Mouse (Mus musculus): ENCODE measurements around the gene Strn3. TPM values are rescaled to one million over a fixed set of nuclear protein-coding genes. Genes with fewer than 3 reads are reported as not detected.
A peak's percentile ranks its signal among the peaks of the same experiment; 100 is the strongest.
"Not testable (repeated sequence)": the region's sequence is repeated elsewhere in the genome, so short reads cannot be mapped to it uniquely, and the experiment has no call there.

The Strn3 gene
- total RNA-seq, 2 experiments from 2014 or later, result 36.5 to 47.9 TPM

GRCm38 (mm10) chr12:51621161-51621560 is 70.5 kb downstream of the Strn3 start:
- no peak for ATAC-seq (replicated peaks; ENCODE audit: poor library complexity)

- no peak for ATAC-seq (replicated peaks; ENCODE audit: poor library complexity)
Observed at GRCm38 (mm10) chr12:51620572-51620971, 71.1 kb downstream of the Strn3 start.

GRCm38 (mm10) chr12:51612361-51612760 is 79.3 kb downstream of the Strn3 start:
- no peak for ATAC-seq (replicated peaks; ENCODE audit: poor library complexity)

- ATAC-seq (replicated peaks; ENCODE audit: poor library complexity), result no peak
Observed at GRCm38 (mm10) chr12:51606138-51606537, 85.6 kb downstream of the Strn3 start.

DNA sequence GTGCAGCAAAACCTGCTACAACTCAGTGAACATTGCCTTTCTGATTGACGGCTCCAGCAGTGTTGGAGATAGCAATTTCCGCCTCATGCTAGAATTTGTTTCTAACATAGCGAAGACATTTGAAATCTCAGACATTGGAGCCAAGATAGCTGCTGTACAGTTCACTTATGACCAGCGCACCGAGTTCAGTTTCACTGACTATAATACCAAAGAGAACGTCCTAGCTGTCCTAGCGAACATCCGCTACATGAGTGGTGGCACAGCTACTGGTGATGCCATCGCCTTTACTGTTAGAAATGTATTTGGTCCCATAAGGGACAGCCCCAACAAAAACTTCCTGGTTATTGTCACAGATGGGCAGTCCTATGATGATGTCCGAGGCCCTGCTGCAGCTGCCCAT is 88.4 kb downstream of the Strn3 start:
- no peak for ATAC-seq (replicated peaks; ENCODE audit: poor library complexity)

DNA sequence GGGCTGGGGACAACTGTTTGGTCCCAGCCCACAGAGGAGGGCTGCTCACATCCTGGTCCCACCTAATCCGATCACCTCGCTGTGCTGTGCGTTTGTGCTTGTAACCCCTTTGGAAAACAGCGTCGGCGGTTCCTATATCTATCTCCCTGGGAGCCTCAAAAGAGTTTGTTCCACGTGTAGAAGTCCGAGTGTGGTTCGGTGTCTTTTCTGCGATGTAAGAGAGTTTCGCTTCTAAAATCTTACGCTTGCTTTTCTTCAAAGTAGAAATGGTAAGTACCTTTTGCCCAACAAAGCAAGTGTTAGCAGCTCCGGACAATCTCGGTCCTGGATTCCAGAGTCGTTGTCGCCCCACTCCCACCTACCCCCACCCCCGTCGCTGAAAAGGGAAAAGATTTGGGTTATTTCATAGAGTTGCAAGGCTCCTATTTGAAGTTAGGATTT is 97.6 kb downstream of the Strn3 start:
- ATAC-seq (replicated peaks; ENCODE audit: poor library complexity), result no peak; the same call in 1 of the 2 replicates

DNA sequence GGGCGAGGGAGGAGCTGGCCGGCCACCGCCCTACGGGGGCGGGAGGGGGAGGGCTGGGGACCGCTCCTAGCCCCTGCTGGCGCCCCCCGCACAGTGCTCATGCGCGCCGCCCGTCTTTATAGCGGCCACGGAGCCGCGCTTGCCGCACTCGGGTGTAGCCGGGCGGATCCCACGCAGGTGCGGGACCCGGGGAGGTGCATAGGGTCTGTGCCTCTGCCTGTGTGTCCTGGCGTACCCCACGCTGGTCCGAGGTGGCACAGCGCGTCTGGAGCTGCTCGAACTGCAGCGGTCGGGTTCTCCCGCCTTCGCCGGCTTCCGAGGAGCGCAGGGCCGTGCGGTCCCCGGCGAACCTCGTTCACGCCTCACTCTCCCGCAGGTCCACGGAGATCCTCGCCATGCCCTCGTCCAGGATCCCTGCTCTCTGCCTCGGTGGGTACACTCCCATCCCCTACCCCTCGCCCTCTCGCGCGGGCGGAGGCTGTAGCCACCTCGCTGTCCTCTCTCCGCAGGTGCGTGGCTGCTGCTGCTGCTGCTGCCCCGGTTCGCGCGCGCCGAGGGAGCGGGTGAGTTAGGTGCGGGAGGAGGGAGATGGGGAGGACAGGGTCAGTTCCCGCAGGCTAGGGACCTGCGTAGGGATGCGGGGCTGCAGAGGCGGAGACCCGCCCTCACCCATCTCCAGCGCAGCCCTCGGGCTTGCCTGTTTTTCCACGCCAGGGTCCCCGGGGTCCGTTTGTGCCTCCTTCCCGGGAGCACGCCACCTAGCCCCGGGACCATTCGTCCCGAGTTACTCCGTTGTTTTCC is 98.3 kb downstream of the Strn3 start, which contains the start of gene Coch:
Gene Coch (plus strand): TSS at position 113 of the 801 bp plus-strand sequence.
- peak; percentile 37 for ATAC-seq (replicated peaks; ENCODE audit: poor library complexity)

GRCm38 (mm10) chr12:51592888-51593228 is 98.8 kb downstream of the Strn3 start:
- peak; percentile 17; the same call in 1 of the 2 replicates for ATAC-seq (replicated peaks; ENCODE audit: poor library complexity)

GRCm38 (mm10) chr12:51591921-51592320 is 99.8 kb downstream of the Strn3 start:
- ATAC-seq (replicated peaks; ENCODE audit: poor library complexity), result no peak

DNA sequence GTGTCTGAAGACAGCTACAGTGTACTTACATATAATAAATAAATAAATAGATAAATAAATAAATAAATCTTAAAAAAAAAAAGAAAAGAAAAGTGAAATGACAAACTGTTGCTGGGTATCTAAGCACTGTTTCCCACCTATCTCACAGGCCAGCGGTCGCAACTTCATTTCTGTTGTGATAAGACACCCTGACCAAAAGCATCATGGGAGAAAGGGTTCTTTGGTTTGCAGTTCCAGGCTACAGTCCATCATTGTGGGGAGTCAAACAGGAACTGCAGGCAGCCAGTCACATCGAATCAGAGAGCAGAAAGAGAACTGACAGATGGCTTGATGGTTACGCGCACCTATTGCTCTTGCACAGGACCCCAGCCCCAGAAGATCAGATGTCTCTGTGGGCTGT is 102.4 kb downstream of the Strn3 start:
- no peak for ATAC-seq (replicated peaks; ENCODE audit: poor library complexity)

DNA sequence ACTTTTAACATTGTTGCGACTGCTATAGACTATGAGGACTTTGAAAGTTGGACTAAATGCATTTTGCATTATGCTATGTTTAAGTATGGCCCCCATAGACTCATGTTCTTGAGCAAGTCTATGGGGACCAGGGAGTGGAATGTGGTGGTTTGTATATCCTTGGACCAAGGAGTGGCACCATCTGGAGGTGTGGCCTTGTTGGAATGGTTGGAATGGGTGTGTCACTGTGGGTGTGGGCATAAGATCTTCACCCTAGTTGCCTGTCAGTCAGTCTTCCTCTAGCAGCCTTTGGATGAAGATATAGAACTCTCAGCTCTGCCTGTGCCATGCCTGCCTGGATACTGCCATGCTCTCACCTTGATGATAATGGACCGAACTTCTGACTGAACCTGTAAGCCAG is 113.9 kb downstream of the Strn3 start:
- ATAC-seq (replicated peaks; ENCODE audit: poor library complexity), result not testable (repeated sequence)

DNA sequence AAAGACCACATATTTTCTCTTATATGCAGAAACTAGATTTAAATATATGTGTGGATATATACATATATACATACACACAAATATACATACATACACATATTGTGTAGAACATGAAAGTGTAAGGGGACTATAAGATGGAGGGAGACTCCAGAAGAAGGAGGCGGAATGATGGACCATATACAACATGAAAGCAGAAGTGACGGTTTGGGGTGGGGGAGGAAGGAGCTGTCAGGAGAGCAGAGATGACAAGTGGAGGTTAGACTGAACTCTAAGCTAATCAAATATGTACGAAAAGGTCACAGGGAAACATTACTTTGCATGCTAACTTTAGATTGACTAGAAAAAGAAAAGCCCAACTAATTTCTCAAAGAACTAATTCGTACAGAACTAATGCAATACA is 119.0 kb downstream of the Strn3 start:
- no peak for ATAC-seq (replicated peaks; ENCODE audit: poor library complexity)

GRCm38 (mm10) chr12:51569944-51570343 is 121.8 kb downstream of the Strn3 start:
- ATAC-seq (replicated peaks; ENCODE audit: poor library complexity), result no peak

GRCm38 (mm10) chr12:51569472-51569871 is 122.2 kb downstream of the Strn3 start:
- ATAC-seq (replicated peaks; ENCODE audit: poor library complexity), result no peak

DNA sequence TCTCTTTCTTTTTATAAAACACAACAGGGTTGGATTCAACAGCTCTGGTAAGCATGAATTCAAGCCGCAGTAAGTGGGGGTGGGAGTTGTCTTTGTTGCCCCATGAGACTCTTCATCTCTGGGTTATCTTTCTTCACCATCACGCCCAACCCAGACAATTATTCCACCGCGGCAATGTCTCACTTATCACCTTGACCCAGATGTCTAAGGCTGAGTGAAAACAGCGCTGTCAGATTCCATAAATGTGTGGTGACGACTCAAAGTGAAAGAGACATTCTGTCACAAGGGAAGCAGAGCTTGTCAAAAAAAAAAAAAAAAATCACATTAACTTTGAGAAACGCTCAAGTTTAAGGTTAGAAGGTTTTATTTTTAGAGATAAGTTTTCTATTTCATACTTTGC is 124.5 kb downstream of the Strn3 start:
- no peak for ATAC-seq (replicated peaks; ENCODE audit: poor library complexity)

DNA sequence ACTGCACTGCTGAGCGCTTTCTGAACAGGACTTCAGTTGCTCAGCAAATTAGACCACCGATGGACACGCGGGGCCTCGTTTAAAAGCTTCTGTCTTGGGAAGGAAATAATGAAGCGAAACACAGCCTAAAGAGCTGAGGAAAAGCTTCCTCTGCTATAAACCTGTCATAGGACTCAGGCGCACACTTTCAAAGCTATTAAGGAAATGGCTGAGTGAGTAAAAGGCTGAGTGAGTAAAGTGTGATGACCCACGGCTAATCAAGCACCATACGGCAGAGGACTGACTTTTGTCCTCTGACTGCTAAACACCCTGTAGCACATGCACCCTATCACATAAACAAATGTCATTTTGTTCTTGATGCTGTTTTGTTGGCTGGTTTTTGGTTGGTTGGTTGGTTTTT is 130.3 kb downstream of the Strn3 start:
- ATAC-seq (replicated peaks; ENCODE audit: poor library complexity), result no peak

Other genes with a start within 250 kb of the Strn3 start
- not detected in 2 replicates for gene Coch, start 98.6 kb downstream of the Strn3 start, total RNA-seq (2015)
- gene Coch, start 98.6 kb downstream of the Strn3 start, total RNA-seq (2017), result not detected in 2 replicates
- 35.4 and 40.2 TPM in 2 replicates for gene Ap4s1, start 864 bp downstream of the Strn3 start, total RNA-seq (2015)
- gene Ap4s1, start 864 bp downstream of the Strn3 start, total RNA-seq (2017), result 20.9 and 23.8 TPM in 2 replicates
- 50.5 and 58.2 TPM in 2 replicates for gene Hectd1, start 137.6 kb upstream of the Strn3 start, total RNA-seq (2015)
- 83.8 and 108 TPM in 2 replicates for gene Hectd1, start 137.6 kb upstream of the Strn3 start, total RNA-seq (2017)

Data from megakaryocyte progenitor cell, adult 5-6 weeks (primary cell).